Mouse (Mus musculus): ENCODE results near the gene Wdr27. TPM values are rescaled to one million over a fixed set of nuclear protein-coding genes. Genes with fewer than 3 reads are reported as not detected.

The Wdr27 gene
- polyA plus RNA-seq, 1 experiment = 8.8 TPM

DNA sequence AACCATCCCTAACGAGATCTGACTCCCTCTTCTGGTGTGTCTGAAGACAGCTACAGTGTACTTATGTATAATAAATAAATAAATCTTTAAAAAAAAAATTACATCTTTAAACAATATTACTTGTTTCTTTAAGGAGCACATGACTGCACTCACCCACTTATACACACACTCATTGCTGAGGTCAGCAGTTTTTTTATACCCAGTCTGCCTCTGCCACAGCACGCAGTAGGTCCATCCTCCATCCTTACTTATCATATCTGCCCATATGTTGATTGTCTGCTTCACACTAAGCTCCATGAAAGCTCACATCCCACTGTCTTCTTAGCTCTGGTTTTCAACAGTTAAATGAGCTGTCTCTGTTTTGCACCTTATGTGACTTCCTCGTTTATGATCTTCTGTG is 95.2 kb downstream of the Wdr27 start:
- DNase-seq = no peak
- TF ChIP-seq CTCF (IDR thresholded peaks at IDR 0.05; ENCODE audit: insufficient read depth, low read length) (no peak), POLR2A (IDR thresholded peaks at IDR 0.05; ENCODE audit: borderline replicate concordance, extremely low read depth, low read depth, low read length) (no peak)
- 78% methylated on average over 3 of the region's 3 CpGs for WGBS
- Histone ChIP-seq H3K4me1 (ENCODE audit: control insufficient read depth, insufficient read depth, low read length) (no peaks in the 10 kb centered on the region), H3K4me3 (replicated peaks; ENCODE audit: extremely low read depth, low read depth, low read length) (no peak overlapping the region)

DNA sequence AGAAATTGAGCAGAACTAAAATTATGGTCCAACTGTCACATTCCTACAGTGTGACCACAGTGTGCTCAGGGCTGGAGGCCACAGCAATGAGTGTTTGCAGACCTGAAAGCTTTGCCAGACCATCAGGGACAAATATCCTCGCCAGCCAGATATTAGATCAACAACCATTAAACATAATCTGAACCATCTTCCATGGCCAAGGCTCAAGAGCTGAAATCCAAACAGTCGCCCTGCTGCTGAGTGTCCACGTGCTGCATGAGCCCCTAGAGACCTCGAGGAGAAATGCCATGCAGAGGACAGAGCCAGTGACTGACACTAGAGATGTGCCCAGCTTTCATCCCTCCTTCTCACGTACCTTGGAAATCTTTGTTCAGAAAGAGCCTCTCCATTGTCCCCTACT is 96.1 kb downstream of the Wdr27 start:
- no peak overlapping the region for H3K4me3 ChIP-seq (replicated peaks; ENCODE audit: extremely low read depth, low read depth, low read length)
- H3K4me1 ChIP-seq (ENCODE audit: control insufficient read depth, insufficient read depth, low read length) = no peaks in the 10 kb centered on the region
- no peak for TF ChIP-seq POLR2A (IDR thresholded peaks at IDR 0.05; ENCODE audit: borderline replicate concordance, extremely low read depth, low read depth, low read length)
- TF ChIP-seq CTCF (IDR thresholded peaks at IDR 0.05; ENCODE audit: insufficient read depth, low read length) = no peak
- DNase-seq = no peak
- 30% methylated on average over 5 of the region's 5 CpGs for WGBS

DNA sequence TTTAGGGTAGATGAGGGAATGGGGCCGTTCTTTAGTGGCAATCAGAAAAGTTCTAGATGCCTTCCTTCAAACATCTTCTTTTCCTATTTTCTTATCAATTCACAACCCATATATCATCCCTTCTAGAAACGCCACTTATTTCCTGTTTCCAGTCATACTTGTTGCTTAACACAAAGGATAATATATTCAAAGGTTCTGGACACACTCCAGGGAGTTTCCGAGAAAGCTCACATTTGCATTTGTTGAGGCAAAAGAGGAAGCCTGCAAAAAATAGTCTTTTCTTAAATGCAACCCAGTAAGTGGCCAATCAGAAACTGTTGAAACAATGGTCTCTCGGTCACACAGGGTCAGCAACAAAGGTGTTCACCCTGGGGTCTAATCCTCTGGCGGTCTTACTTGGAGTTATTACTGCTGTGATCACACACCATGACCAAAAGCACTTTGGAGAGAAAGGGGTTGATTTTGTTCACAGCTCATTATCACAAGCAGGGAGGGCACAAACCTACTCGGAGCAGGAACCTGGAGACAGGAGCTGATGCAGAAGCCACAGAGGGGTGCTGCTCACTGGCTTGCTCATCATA is 116.2 kb downstream of the Wdr27 start:
- 40% methylated on average over 6 of the region's 6 CpGs for WGBS
- Histone ChIP-seq H3K4me1 (ENCODE audit: control insufficient read depth, insufficient read depth, low read length) (no peaks in the 10 kb centered on the region), H3K4me3 (replicated peaks; ENCODE audit: extremely low read depth, low read depth, low read length) (no peak overlapping the region)
- TF ChIP-seq POLR2A (IDR thresholded peaks at IDR 0.05; ENCODE audit: borderline replicate concordance, extremely low read depth, low read depth, low read length) (no peak), CTCF (IDR thresholded peaks at IDR 0.05; ENCODE audit: insufficient read depth, low read length) (no peak)
- DNase-seq = no peak

DNA sequence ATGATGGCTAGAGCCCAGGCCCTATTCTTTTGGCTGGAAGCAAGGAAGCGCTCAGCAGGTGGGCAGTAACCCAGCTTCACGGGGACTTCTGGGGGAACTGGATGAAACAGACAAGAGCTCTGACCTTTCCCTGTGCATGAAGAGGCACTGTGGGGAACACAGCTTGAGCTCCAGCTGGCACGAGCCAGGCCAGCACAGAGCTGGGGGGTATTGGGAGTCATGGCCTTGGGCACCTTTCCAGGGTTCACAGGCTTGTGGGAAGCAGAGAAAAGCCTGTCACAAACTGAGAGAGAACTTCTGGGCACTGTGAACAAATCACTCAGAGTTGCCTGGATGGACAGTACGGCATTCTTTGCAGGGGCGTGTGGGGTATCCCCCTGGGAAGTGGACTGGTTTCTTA is 118.0 kb downstream of the Wdr27 start:
- Histone ChIP-seq H3K4me3 (replicated peaks; ENCODE audit: extremely low read depth, low read depth, low read length) (no peak overlapping the region), H3K4me1 (ENCODE audit: control insufficient read depth, insufficient read depth, low read length) (no peaks in the 10 kb centered on the region)
- TF ChIP-seq POLR2A (IDR thresholded peaks at IDR 0.05; ENCODE audit: borderline replicate concordance, extremely low read depth, low read depth, low read length) (no peak), CTCF (IDR thresholded peaks at IDR 0.05; ENCODE audit: insufficient read depth, low read length) (no peak)
- WGBS = 64% methylated on average over 5 of the region's 5 CpGs
- no peak for DNase-seq

DNA sequence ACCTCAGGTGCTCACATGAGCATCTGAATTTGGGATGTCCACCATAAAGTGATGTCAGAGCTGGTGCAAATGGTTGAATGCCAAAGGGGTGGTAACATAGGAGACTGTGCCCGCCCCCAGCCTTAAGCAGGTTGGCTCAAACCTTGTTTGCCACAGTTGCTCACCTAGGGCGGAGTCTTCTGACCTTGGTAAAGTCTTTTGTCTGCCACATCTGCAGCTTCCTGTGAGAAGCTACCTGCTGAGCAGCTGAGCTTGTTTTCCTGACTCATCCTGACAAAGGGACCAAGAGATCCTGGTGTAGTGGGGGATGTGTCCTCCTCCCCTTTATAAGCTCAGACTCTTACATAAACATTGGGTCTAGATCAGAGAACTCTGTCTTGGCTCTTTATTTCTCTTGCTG is 125.0 kb downstream of the Wdr27 start:
- no peak for DNase-seq
- no peak for TF ChIP-seq POLR2A (IDR thresholded peaks at IDR 0.05; ENCODE audit: borderline replicate concordance, extremely low read depth, low read depth, low read length)
- WGBS = 81% methylated on average over 2 of the region's 2 CpGs
- no peak overlapping the region for H3K4me3 ChIP-seq (replicated peaks; ENCODE audit: extremely low read depth, low read depth, low read length)
- H3K4me1 ChIP-seq (ENCODE audit: control insufficient read depth, insufficient read depth, low read length) = no peaks in the 10 kb centered on the region

DNA sequence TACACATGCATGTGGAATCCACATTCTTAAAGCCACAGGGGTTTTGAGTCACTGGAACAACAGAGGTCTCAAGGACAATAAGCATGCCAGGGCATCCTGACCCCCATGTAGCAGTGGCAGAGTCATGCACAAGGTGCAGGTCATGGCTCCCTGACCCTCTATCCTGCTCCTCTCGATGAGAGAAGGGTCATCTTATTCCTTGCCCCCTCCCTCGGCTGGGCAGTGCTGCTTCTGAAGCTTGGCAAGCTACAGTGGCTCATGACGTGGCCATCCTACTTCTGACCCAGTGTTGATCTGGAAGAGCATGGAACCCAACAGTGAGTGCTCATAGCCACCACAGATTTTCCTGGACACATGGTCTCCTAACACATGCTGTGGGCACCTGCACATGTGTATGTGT is 126.9 kb downstream of the Wdr27 start:
- no peaks in the 10 kb centered on the region for H3K4me1 ChIP-seq (ENCODE audit: control insufficient read depth, insufficient read depth, low read length)
- no peak overlapping the region for H3K4me3 ChIP-seq (replicated peaks; ENCODE audit: extremely low read depth, low read depth, low read length)
- 87% methylated on average over 3 of the region's 3 CpGs for WGBS
- TF ChIP-seq CTCF (IDR thresholded peaks at IDR 0.05; ENCODE audit: insufficient read depth, low read length) (no peak), POLR2A (IDR thresholded peaks at IDR 0.05; ENCODE audit: borderline replicate concordance, extremely low read depth, low read depth, low read length) (no peak)
- DNase-seq = no peak

DNA sequence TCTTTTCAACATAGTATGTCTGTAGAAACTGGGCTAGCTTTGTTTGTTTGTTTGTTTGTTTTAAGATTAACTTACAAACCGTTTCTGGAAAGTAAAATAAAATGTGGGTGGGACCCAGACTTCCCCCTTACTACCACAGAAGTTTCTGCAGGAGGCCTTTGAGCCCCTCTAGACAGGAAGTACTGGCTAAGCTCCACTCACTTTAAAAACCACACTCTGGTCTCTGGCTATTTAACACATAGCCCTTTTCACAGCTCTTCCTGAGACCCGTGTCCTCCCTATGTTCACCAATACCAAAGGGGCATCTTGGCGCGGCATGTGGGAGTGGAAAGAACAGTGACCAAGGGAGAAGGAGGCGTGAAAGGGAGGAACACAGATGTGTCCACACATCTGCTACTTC is 127.7 kb downstream of the Wdr27 start:
- WGBS = 65% methylated on average over 5 of the region's 5 CpGs
- DNase-seq = no peak
- Histone ChIP-seq H3K4me1 (ENCODE audit: control insufficient read depth, insufficient read depth, low read length) (no peaks in the 10 kb centered on the region), H3K4me3 (replicated peaks; ENCODE audit: extremely low read depth, low read depth, low read length) (no peak overlapping the region)
- TF ChIP-seq POLR2A (IDR thresholded peaks at IDR 0.05; ENCODE audit: borderline replicate concordance, extremely low read depth, low read depth, low read length) (no peak), CTCF (IDR thresholded peaks at IDR 0.05; ENCODE audit: insufficient read depth, low read length) (no peak)

DNA sequence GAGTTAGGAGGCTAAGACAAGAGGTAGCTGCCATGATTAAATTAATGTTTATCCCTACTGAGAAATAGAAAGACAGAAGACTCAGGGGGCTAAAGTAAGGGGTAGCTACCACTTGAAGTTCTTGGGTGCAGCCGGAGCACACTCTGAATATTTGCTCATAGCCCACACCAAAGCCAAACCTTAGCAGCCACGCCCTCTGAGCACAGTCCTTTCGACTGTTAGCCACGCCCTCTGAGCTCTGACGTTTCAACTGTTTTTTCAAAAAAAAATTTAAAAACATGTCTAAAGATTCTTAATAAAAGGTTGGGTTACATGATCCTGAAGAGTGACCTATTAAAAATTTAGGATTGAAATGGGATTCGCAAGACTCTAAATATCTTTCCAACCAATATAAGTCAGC is 130.3 kb downstream of the Wdr27 start:
- Histone ChIP-seq H3K4me3 (replicated peaks; ENCODE audit: extremely low read depth, low read depth, low read length) (no peak overlapping the region), H3K4me1 (ENCODE audit: control insufficient read depth, insufficient read depth, low read length) (no peaks in the 10 kb centered on the region)
- TF ChIP-seq POLR2A (IDR thresholded peaks at IDR 0.05; ENCODE audit: borderline replicate concordance, extremely low read depth, low read depth, low read length) = no peak
- no peak for TF ChIP-seq CTCF (IDR thresholded peaks at IDR 0.05; ENCODE audit: insufficient read depth, low read length)
- 70% methylated on average over 6 of the region's 6 CpGs for WGBS
- DNase-seq = no peak

DNA sequence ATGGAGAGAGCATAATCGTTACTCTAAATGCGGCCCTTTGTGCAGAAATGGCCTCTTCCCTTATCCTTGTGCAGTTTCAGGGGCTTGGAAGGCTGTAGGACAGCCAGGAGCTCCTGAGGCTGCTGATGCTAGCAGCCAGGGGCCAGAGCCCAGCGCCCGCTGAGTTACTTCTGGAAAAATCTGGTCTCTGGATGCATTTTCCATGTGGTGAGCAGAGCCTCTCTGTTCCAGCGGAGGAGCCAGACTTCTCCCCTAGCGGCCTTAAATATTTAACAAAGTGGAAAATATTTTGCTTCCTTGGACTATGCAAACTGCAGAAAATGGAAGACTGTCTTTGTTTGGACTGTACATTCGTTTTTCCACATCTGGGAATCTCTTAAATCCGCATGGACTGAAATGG is 130.9 kb downstream of the Wdr27 start:
- no peak for DNase-seq
- 83% methylated on average over 8 of the region's 8 CpGs for WGBS
- Histone ChIP-seq H3K4me3 (replicated peaks; ENCODE audit: extremely low read depth, low read depth, low read length) (no peak overlapping the region), H3K4me1 (ENCODE audit: control insufficient read depth, insufficient read depth, low read length) (no peaks in the 10 kb centered on the region)
- TF ChIP-seq CTCF (IDR thresholded peaks at IDR 0.05; ENCODE audit: insufficient read depth, low read length) (no peak), POLR2A (IDR thresholded peaks at IDR 0.05; ENCODE audit: borderline replicate concordance, extremely low read depth, low read depth, low read length) (no peak)

DNA sequence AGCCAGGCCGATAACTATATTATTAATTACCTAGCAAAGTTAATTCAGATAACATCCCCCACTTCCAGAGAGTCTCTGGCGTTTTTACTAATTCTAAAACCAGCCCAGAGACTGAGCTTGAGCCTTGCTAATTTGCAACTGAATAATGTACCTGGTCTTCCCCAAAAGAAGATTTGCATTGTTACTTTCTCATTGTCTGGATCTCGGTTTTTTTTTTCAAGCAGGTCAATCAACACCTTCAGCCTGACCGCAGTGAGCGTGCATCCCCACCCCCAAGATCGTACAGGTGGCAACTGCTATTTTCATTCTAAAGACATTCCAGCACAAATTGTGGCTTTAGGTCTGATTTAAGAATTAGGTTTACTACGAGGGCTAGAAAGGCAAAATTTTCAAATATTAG is 136.2 kb downstream of the Wdr27 start:
- no peak for TF ChIP-seq CTCF (IDR thresholded peaks at IDR 0.05; ENCODE audit: insufficient read depth, low read length)
- TF ChIP-seq POLR2A (IDR thresholded peaks at IDR 0.05; ENCODE audit: borderline replicate concordance, extremely low read depth, low read depth, low read length) = no peak
- WGBS = 89% methylated on average over 7 of the region's 7 CpGs

More for the DNA sequence above, 136.2 kb downstream of the Wdr27 start:
- H3K4me3 ChIP-seq (replicated peaks; ENCODE audit: extremely low read depth, low read depth, low read length) = no peak overlapping the region
- no peak for DNase-seq
- H3K4me1 ChIP-seq (ENCODE audit: control insufficient read depth, insufficient read depth, low read length) = no peaks in the 10 kb centered on the region

Data from lung, adult 2 months (tissue).